Mouse (Mus musculus): Measurements from ENCODE around the gene Sufu. TPM values are rescaled to one million over a fixed set of nuclear protein-coding genes. Genes with fewer than 3 reads are reported as not detected.

The Sufu gene
- polyA plus RNA-seq, 1 experiment from 2014 or later, result 19.0 TPM

GRCm38 (mm10) chr19:46399372-46399771 is 2.7 kb downstream of the Sufu start:
- H3K4me3 ChIP-seq (ENCODE audit: low read depth, low read length), result no peak overlapping the region
- H3K27me3 ChIP-seq (ENCODE audit: control insufficient read depth, insufficient read depth, low read depth, low read length), result no peaks in the 10 kb centered on the region
- WGBS, result 84% methylated on average over 6 of the region's 6 CpGs
- H3K9ac ChIP-seq (ENCODE audit: low read depth, low read length), result no peak overlapping the region; the same call in 1 of the 2 replicates
- H3K27ac ChIP-seq (ENCODE audit: low read length), result no peak overlapping the region
- H3K4me1 ChIP-seq (ENCODE audit: control insufficient read depth, insufficient read depth, low read length), result peaks cover 34% of the 10 kb centered on the region
- ATAC-seq, result no peak
- 0 out of 2 replicates have a peak, but pooled peaks cover 5% of the 10 kb centered on the region for H3K36me3 ChIP-seq (ENCODE audit: control insufficient read depth, insufficient read depth, low read length)
- no peaks in the 10 kb centered on the region for H3K9me3 ChIP-seq (replicated peaks; ENCODE audit: control insufficient read depth, low read length, poor library complexity, severe bottlenecking)
- H3K4me2 ChIP-seq (ENCODE audit: low read length), result no peak overlapping the region

- no peak for ATAC-seq
- Histone ChIP-seq H3K4me1 (ENCODE audit: control insufficient read depth, insufficient read depth, low read length) (peaks cover 32% of the 10 kb centered on the region), H3K9ac (ENCODE audit: low read depth, low read length) (no peak overlapping the region)
Measured at GRCm38 (mm10) chr19:46399886-46400285, 3.2 kb downstream of the Sufu start.

GRCm38 (mm10) chr19:46400558-46400957 is 3.9 kb downstream of the Sufu start:
- no peak overlapping the region for H3K4me3 ChIP-seq (ENCODE audit: low read depth, low read length)
- no peaks in the 10 kb centered on the region for H3K27me3 ChIP-seq (ENCODE audit: control insufficient read depth, insufficient read depth, low read depth, low read length)
- no peak for ATAC-seq
- 0 out of 2 replicates have a peak, but pooled peaks cover 5% of the 10 kb centered on the region for H3K36me3 ChIP-seq (ENCODE audit: control insufficient read depth, insufficient read depth, low read length)
- no peak overlapping the region for H3K9ac ChIP-seq (ENCODE audit: low read depth, low read length)
- peaks cover 32% of the 10 kb centered on the region for H3K4me1 ChIP-seq (ENCODE audit: control insufficient read depth, insufficient read depth, low read length)
- H3K9me3 ChIP-seq (replicated peaks; ENCODE audit: control insufficient read depth, low read length, poor library complexity, severe bottlenecking), result no peaks in the 10 kb centered on the region
- H3K27ac ChIP-seq (ENCODE audit: low read length), result no peak overlapping the region
- H3K4me2 ChIP-seq (ENCODE audit: low read length), result no peak overlapping the region
- 90% methylated on average over 7 of the region's 7 CpGs for WGBS

More at GRCm38 (mm10) chr19:46399886-46400285, 3.2 kb downstream of the Sufu start:
- H3K27me3 ChIP-seq (ENCODE audit: control insufficient read depth, insufficient read depth, low read depth, low read length), result no peaks in the 10 kb centered on the region
- WGBS, result 83% methylated on average over 7 of the region's 7 CpGs
- no peaks in the 10 kb centered on the region for H3K9me3 ChIP-seq (replicated peaks; ENCODE audit: control insufficient read depth, low read length, poor library complexity, severe bottlenecking)
- H3K4me3 ChIP-seq (ENCODE audit: low read depth, low read length), result no peak overlapping the region
- 0 out of 2 replicates have a peak, but pooled peaks cover 5% of the 10 kb centered on the region for H3K36me3 ChIP-seq (ENCODE audit: control insufficient read depth, insufficient read depth, low read length)
- H3K4me2 ChIP-seq (ENCODE audit: low read length), result no peak overlapping the region
- no peak overlapping the region for H3K27ac ChIP-seq (ENCODE audit: low read length)

- ATAC-seq, result no peak
- 0 out of 2 replicates have a peak, but pooled peaks cover 5% of the 10 kb centered on the region for H3K36me3 ChIP-seq (ENCODE audit: control insufficient read depth, insufficient read depth, low read length)
Measured at GRCm38 (mm10) chr19:46404030-46404429, 7.3 kb downstream of the Sufu start.

GRCm38 (mm10) chr19:46406592-46407386 is 10.1 kb downstream of the Sufu start:
- ATAC-seq, result no peak
- H3K27ac ChIP-seq (ENCODE audit: low read length), result no peak overlapping the region
- no peak overlapping the region for H3K4me2 ChIP-seq (ENCODE audit: low read length)
- no peaks in the 10 kb centered on the region for H3K4me1 ChIP-seq (ENCODE audit: control insufficient read depth, insufficient read depth, low read length)
- H3K27me3 ChIP-seq (ENCODE audit: control insufficient read depth, insufficient read depth, low read depth, low read length), result no peaks in the 10 kb centered on the region
- no peaks in the 10 kb centered on the region for H3K9me3 ChIP-seq (replicated peaks; ENCODE audit: control insufficient read depth, low read length, poor library complexity, severe bottlenecking)
- no peak overlapping the region for H3K4me3 ChIP-seq (ENCODE audit: low read depth, low read length)
- 77% methylated on average over 8 of the region's 8 CpGs for whole genome bisulfite sequencing
- H3K36me3 ChIP-seq (ENCODE audit: control insufficient read depth, insufficient read depth, low read length), result 0 out of 2 replicates have a peak, but pooled peaks cover 5% of the 10 kb centered on the region
- no peak overlapping the region for H3K9ac ChIP-seq (ENCODE audit: low read depth, low read length)

More at GRCm38 (mm10) chr19:46404030-46404429, 7.3 kb downstream of the Sufu start:
- Histone ChIP-seq H3K9ac (ENCODE audit: low read depth, low read length) (no peak overlapping the region), H3K4me1 (ENCODE audit: control insufficient read depth, insufficient read depth, low read length) (peaks cover 10% of the 10 kb centered on the region), H3K4me3 (ENCODE audit: low read depth, low read length) (no peak overlapping the region), H3K9me3 (replicated peaks; ENCODE audit: control insufficient read depth, low read length, poor library complexity, severe bottlenecking) (no peaks in the 10 kb centered on the region), H3K27ac (ENCODE audit: low read length) (no peak overlapping the region), H3K27me3 (ENCODE audit: control insufficient read depth, insufficient read depth, low read depth, low read length) (no peaks in the 10 kb centered on the region), H3K4me2 (ENCODE audit: low read length) (no peak overlapping the region)
- 100% methylated on average over 1 of the region's 1 CpGs for WGBS

GRCm38 (mm10) chr19:46409506-46409905 is 12.8 kb downstream of the Sufu start:
- Histone ChIP-seq H3K9ac (ENCODE audit: low read depth, low read length) (no peak overlapping the region), H3K36me3 (ENCODE audit: control insufficient read depth, insufficient read depth, low read length) (no peaks in the 10 kb centered on the region), H3K27ac (ENCODE audit: low read length) (no peak overlapping the region), H3K4me2 (ENCODE audit: low read length) (no peak overlapping the region), H3K4me3 (ENCODE audit: low read depth, low read length) (no peak overlapping the region), H3K4me1 (ENCODE audit: control insufficient read depth, insufficient read depth, low read length) (no peaks in the 10 kb centered on the region), H3K9me3 (replicated peaks; ENCODE audit: control insufficient read depth, low read length, poor library complexity, severe bottlenecking) (no peaks in the 10 kb centered on the region), H3K27me3 (ENCODE audit: control insufficient read depth, insufficient read depth, low read depth, low read length) (no peaks in the 10 kb centered on the region)
- no peak for ATAC-seq
- WGBS, result 81% methylated on average over 3 of the region's 3 CpGs

GRCm38 (mm10) chr19:46412056-46412805 is 15.5 kb downstream of the Sufu start:
- Histone ChIP-seq H3K27me3 (ENCODE audit: control insufficient read depth, insufficient read depth, low read depth, low read length) (no peaks in the 10 kb centered on the region), H3K4me2 (ENCODE audit: low read length) (no peak overlapping the region), H3K4me3 (ENCODE audit: low read depth, low read length) (no peak overlapping the region), H3K9ac (ENCODE audit: low read depth, low read length) (no peak overlapping the region), H3K9me3 (replicated peaks; ENCODE audit: control insufficient read depth, low read length, poor library complexity, severe bottlenecking) (no peaks in the 10 kb centered on the region), H3K36me3 (ENCODE audit: control insufficient read depth, insufficient read depth, low read length) (no peaks in the 10 kb centered on the region), H3K4me1 (ENCODE audit: control insufficient read depth, insufficient read depth, low read length) (no peaks in the 10 kb centered on the region; the same call in 1 of the 2 replicates), H3K27ac (ENCODE audit: low read length) (no peak overlapping the region)
- ATAC-seq, result no peak
- 91% methylated on average over 12 of the region's 12 CpGs for whole genome bisulfite sequencing

- Histone ChIP-seq H3K36me3 (ENCODE audit: control insufficient read depth, insufficient read depth, low read length) (no peaks in the 10 kb centered on the region), H3K4me2 (ENCODE audit: low read length) (no peak overlapping the region), H3K9ac (ENCODE audit: low read depth, low read length) (no peak overlapping the region), H3K27ac (ENCODE audit: low read length) (no peak overlapping the region), H3K27me3 (ENCODE audit: control insufficient read depth, insufficient read depth, low read depth, low read length) (no peaks in the 10 kb centered on the region), H3K4me3 (ENCODE audit: low read depth, low read length) (no peak overlapping the region), H3K9me3 (replicated peaks; ENCODE audit: control insufficient read depth, low read length, poor library complexity, severe bottlenecking) (no peaks in the 10 kb centered on the region), H3K4me1 (ENCODE audit: control insufficient read depth, insufficient read depth, low read length) (no peaks in the 10 kb centered on the region; the same call in 1 of the 2 replicates)
- no peak for ATAC-seq
- 98% methylated on average over 2 of the region's 2 CpGs for WGBS
Measured at GRCm38 (mm10) chr19:46413969-46414368, 17.3 kb downstream of the Sufu start.

- Histone ChIP-seq H3K27me3 (ENCODE audit: control insufficient read depth, insufficient read depth, low read depth, low read length) (no peaks in the 10 kb centered on the region), H3K4me1 (ENCODE audit: control insufficient read depth, insufficient read depth, low read length) (no peaks in the 10 kb centered on the region; the same call in 1 of the 2 replicates), H3K4me2 (ENCODE audit: low read length) (no peak overlapping the region), H3K9ac (ENCODE audit: low read depth, low read length) (no peak overlapping the region), H3K27ac (ENCODE audit: low read length) (no peak overlapping the region), H3K36me3 (ENCODE audit: control insufficient read depth, insufficient read depth, low read length) (no peaks in the 10 kb centered on the region), H3K4me3 (ENCODE audit: low read depth, low read length) (no peak overlapping the region), H3K9me3 (replicated peaks; ENCODE audit: control insufficient read depth, low read length, poor library complexity, severe bottlenecking) (no peaks in the 10 kb centered on the region)
- no peak for ATAC-seq
- 95% methylated on average over 8 of the region's 8 CpGs for WGBS
Measured at GRCm38 (mm10) chr19:46414486-46414885, 17.8 kb downstream of the Sufu start.

All from midbrain, embryonic 16.5 days (tissue).